Mouse (Mus musculus) cerebellum, postnatal 14 days (tissue): ENCODE measurements around the gene Hoxc4.

Source experiments
- DNase-seq, 2 experiments: peaks; one replicate each; pipeline ENCODE4 v3.0.0; 2021; ENCODE audit warnings: mixed read lengths in 2 of 2

Hoxc4 gene

GRCm38 (mm10) chr15:102990461-102991397 is 28.0 kb upstream of the Hoxc4 start, which contains the start of gene Hoxc8:
Gene Hoxc8, plus strand, starts transcription at chr15:102990607.
- no peak for DNase-seq

DNA sequence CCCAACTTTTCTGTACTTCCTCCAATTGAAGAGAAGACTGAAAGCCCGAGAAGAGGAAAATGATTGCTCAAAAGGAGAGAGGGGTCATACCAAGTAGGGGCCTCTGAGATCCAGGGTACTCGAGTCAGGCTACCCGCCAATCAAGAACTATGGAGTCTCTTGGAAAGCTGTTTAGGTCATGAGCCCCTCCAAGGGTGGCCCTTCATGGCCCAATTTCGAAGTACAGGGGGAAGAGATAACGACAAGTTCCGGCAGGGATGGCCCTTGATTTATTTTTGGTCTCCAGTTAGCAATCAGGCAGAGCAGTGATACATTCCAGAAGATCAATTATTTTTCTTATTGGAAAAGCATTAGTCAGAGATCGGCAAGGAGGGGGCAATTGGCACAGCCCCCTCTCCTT is 27.0 kb upstream of the Hoxc4 start:
- no peak for DNase-seq

- DNase-seq, result no peak
Observed at GRCm38 (mm10) chr15:102992206-102992605, 26.5 kb upstream of the Hoxc4 start.

DNA sequence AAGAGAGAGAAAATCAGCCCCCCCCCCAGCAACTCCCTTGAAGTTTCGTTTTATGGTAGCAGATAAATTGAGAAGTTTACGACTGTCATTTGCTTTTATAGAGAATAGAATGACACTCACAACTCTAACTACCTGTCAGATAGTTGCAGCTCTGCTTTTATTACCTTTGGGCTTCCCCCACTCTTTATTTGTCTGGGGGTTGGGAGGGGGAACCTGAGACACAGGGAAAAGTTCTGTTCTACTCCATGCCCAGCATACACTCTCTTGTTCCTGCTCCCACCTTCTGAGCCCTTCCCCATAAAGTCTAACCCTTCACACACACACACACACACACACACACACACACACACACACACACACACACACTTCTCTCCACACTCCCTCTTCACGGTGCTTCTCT is 25.9 kb upstream of the Hoxc4 start:
- no peak for DNase-seq

GRCm38 (mm10) chr15:102996548-102996947 is 22.2 kb upstream of the Hoxc4 start:
- DNase-seq, result no peak

- no peak for DNase-seq
Observed at GRCm38 (mm10) chr15:102997431-102997830, 21.3 kb upstream of the Hoxc4 start.

- DNase-seq, result no peak
Observed at GRCm38 (mm10) chr15:102997939-102998355, 20.8 kb upstream of the Hoxc4 start, which contains the start of gene Hoxc6. Gene Hoxc6, plus strand, starts transcription at chr15:102998257.

DNA sequence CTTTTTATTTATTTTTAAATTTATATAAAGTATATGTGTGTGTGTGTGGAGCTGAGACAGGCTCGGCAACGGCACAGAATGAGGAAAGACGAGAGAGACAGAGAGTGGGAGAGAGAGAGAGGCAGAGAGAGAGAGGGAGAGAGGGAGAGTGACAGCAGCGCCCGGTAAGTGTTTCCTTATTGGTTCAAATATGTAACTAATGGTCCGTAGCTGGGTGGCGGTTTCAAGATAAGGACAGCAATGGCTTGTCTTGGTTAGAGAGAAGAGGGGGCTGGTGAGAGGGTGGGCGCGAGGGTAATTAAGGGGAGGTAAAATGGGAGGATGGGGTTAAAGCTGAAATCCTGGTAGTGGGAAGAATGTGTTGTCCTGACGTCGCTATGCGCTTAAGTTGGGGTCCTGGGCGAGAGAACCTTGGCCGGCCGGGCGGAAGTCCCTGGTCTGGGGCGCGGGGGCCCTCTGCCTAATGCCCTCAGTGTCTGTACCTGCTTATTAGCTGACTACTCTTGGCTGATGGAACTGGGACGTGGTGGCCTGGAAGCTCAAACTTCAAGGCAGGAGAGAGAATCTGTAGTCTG is 20.0 kb upstream of the Hoxc4 start:
- no peak for DNase-seq

- peak in 1 of 2 experiments; percentile 46 for DNase-seq
Observed at GRCm38 (mm10) chr15:102999183-102999831, 19.4 kb upstream of the Hoxc4 start.

GRCm38 (mm10) chr15:102999955-103000354 is 18.8 kb upstream of the Hoxc4 start:
- no peak for DNase-seq

DNA sequence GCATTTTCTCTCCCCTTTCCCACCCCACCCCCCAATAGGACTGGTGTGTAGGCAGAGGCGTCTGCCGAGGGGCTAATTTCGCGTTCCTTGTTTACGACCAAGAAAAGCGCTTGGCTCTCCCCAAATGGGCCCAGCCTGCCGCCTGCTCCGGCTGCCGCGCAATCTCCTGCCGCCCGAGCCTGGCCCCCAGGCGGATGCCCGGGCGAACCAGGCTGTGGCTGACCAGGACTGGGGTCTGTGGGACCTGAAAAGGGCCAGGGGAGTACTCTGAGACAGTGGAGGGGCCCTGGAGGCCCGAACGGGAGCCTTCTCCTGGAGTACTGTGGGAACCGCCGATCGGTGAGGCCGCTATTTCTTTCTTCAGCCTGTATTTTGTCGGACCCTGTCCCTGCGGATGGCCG is 18.2 kb upstream of the Hoxc4 start:
- DNase-seq, result no peak

DNA sequence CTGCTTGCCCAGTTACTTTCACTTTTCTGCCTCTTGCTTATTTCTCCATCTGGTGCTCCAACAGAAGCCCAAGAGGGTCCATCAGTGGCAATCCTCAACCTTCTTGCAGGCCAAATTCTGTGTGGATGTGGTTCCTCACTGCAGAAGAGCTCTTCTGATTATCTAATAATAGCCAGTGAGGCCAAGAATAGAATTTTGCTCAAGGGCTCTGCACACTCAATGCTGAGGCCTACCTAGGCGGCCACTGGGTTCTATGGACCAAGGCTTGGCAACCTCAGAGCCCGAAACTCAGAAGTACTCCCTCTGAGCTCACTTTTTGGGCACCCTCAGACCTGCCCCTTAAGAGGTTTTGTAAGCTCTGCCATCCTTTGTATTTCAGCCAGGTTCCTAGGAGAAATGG is 17.4 kb upstream of the Hoxc4 start:
- no peak for DNase-seq

DNA sequence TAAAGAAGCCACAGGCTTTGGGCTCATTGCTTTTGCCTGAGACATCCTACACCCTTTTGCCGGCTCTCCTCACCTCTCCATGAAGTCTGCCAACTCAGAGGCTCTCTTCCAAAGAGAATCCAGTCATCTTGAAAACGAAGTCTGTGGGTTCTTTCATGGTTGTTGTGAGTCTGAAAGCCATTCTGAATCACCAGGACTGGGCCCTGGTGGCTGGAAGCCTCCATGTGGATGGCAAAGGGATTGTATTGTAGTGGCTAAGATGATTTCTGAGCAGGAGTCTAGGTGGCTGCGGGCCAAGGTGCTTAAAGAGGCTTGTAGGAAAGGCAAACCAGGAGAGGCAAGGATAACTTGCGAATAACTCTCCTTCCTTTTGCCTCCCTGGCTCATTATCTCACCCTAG is 16.6 kb upstream of the Hoxc4 start:
- no peak for DNase-seq

DNA sequence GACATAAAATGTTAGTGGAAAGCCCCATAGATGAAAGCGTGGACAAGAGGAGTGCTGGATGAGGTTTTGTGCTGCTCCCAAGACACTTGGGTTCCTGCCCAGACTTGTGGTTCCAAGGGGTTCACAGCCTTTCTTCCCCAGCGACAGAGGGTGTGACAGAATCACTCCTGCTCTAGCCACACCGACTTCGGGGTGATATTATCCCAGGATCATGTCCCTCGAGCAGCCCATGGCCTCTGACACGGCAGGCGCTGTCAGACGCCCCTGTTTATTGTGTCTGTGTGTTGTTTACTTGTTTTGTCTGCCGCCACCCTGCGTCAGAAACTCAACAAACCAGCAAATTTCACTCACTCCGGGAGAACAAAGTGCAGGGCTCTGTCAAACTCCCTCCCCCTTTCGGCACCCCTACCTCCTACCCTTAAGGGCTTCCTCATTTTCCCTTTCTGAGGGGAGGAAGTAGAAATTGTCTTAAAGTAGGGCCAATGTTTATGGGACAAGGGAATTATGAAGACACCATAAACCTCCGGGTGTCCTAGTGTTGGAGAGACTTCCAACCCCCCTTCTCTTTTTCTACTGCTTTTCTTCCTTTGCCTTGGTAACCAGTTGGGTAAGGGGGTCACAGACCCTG is 15.8 kb upstream of the Hoxc4 start:
- DNase-seq, result no peak

DNA sequence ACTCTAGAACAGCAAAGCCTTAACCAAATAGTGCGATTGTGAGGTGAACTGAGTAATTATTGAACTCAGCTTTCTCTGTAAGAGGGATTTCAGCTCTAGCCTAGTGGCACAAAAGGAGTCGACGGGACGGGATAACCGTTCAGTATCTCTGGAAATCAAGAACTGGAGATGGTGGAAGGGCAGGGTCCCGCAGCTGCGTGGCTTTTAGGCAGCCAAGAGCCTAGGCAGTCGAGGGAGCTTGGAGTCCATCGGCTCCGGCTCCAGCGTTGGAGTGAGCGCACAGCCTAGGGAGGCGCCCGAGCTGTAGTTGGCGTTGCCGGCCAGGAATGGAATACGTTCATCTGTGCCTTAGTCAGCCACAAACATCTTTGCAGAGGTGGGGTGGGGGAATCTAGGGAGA is 13.4 kb upstream of the Hoxc4 start:
- DNase-seq, result no peak

DNA sequence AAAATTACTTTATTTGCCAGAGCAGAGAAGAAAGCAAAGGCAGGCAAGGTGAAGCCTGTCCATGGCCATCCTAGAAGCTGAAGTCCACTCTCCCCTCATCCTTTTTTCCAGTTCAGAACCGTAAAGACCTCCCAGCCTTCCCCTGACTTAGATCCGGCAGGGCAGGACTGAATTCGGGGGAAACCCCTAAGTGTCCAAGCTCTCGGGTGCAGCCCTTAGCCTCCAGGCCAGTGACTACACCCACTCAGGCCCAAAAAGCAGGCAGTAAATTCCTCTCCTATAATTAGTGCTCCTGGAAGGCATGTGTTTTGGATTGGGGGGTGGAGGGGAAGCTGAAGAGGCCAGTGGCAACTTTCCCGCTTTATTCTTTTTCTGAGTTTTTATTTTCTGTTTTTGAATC is 12.9 kb upstream of the Hoxc4 start:
- no peak for DNase-seq

GRCm38 (mm10) chr15:103006326-103006725 is 12.4 kb upstream of the Hoxc4 start:
- no peak for DNase-seq

DNA sequence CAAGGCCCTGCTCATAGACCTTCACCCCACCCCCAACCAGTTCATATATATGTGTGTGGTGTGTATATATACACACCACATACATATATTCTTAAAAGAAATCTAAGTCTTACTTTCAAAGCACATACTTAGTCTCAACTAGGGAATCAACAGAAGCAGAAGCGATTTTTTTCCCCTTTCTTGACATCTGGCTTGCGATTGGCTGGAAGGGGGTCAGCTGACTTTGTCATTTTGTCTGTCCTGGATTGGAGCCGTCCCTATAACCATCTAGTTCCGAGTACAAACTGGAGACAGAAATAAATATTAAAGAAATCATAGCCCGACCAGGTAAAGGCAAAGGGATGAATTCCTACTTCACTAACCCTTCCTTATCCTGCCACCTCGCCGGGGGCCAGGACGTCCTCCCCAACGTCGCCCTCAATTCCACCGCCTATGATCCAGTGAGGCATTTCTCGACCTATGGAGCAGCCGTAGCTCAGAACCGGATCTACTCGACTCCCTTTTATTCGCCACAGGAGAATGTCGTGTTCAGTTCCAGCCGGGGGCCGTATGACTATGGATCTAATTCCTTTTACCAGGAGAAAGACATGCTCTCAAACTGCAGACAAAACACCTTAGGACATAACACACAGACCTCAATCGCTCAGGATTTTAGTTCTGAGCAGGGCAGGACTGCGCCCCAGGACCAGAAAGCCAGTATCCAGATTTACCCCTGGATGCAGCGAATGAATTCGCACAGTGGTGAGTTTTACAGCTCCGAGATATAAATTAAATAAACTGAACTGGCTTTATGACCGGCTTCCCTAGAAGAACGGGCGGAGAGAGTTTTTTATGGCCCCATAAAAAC is 9.2 kb upstream of the Hoxc4 start:
- no peak for DNase-seq

DNA sequence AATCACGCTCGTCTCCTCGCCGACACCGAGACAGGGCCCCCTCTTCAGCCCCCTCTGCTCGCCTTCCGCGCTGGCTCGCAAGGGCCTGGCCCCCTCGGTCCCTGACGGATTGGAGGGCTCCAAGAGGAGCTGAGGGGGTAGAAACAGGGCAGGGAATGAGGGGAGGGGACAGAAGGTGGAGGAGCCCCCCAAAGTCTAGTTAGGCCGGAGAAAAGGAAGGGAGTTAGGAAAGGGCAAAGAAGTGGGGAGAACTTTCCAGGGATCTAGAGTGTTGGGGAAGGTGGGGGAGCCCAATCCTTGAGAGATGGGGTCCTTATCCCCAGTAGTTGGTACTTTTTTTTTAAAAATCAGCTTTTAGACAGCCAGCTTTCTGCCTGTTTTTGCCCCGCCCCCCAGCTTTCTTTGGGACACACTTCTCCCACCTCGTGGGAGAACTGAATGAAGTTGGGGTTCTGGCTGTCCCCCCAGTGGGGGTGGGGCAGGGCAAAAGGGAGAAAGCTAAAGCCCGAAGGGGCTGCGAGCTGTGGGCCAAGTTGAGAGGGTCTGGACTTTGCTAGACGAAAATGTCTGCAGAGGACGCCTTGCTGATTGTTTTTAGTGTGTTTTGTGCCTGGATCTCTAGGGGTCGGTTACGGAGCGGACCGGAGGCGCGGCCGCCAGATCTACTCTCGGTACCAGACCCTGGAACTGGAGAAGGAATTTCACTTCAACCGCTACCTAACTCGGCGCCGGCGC is 8.5 kb upstream of the Hoxc4 start:
- no peak for DNase-seq

- DNase-seq, result no peak
Observed at GRCm38 (mm10) chr15:103010847-103011555, 7.7 kb upstream of the Hoxc4 start.
